Mouse (Mus musculus) monocyte, adult 2 months (primary cell): Measurements from ENCODE around the gene Ucp3.
A peak's percentile ranks its signal among the peaks of the same experiment; 100 is the strongest.

Source experiments
- DNase-seq, 2 experiments: peaks; one replicate each; pipeline ENCODE4 v3.0.0; 2022; ENCODE audit warnings: low spot score in 2 of 2, low read depth in 1 of 2

Gene Ucp3

GRCm38 (mm10) chr7:100499465-100499864, 26.7 kb downstream of the Ucp3 start:
- DNase-seq: no peak

- no peak for DNase-seq
Observed at GRCm38 (mm10) chr7:100500276-100500977, 27.6 kb downstream of the Ucp3 start.

- DNase-seq: no peak
Observed at GRCm38 (mm10) chr7:100501027-100501843, 28.4 kb downstream of the Ucp3 start.

- DNase-seq: no peak
Observed at GRCm38 (mm10) chr7:100501844-100502373, 29.1 kb downstream of the Ucp3 start.

GRCm38 (mm10) chr7:100502374-100502922, 29.7 kb downstream of the Ucp3 start:
- DNase-seq: no peak

- DNase-seq: no peak
Observed at GRCm38 (mm10) chr7:100503076-100503475, 30.3 kb downstream of the Ucp3 start.

GRCm38 (mm10) chr7:100504740-100505487, 32.1 kb downstream of the Ucp3 start:
- no peak for DNase-seq

- no peak for DNase-seq
Observed at GRCm38 (mm10) chr7:100506494-100506893, 33.7 kb downstream of the Ucp3 start.

GRCm38 (mm10) chr7:100508670-100509069, 35.9 kb downstream of the Ucp3 start:
- DNase-seq: no peak

GRCm38 (mm10) chr7:100511602-100512001, 38.8 kb downstream of the Ucp3 start:
- DNase-seq: no peak

- DNase-seq: no peak
Observed at GRCm38 (mm10) chr7:100514573-100514972, 41.8 kb downstream of the Ucp3 start, which contains the start of gene Dnajb13. TSS of gene Dnajb13 (minus strand) at chr7:100514960.

GRCm38 (mm10) chr7:100520204-100520603, 47.4 kb downstream of the Ucp3 start:
- no peak for DNase-seq

- peak in 1 of 2 experiments; percentile 77 for DNase-seq
Observed at GRCm38 (mm10) chr7:100520663-100521285, 48.0 kb downstream of the Ucp3 start.

GRCm38 (mm10) chr7:100522222-100522621, 49.4 kb downstream of the Ucp3 start:
- no peak for DNase-seq

- no peak for DNase-seq
Observed at GRCm38 (mm10) chr7:100524669-100525068, 51.9 kb downstream of the Ucp3 start.

GRCm38 (mm10) chr7:100530766-100531165, 58.0 kb downstream of the Ucp3 start:
- DNase-seq: no peak

- no peak for DNase-seq
Observed at GRCm38 (mm10) chr7:100533503-100533902, 60.7 kb downstream of the Ucp3 start.

- DNase-seq: no peak
Observed at GRCm38 (mm10) chr7:100534216-100534615, 61.4 kb downstream of the Ucp3 start.

GRCm38 (mm10) chr7:100535831-100536230, 63.0 kb downstream of the Ucp3 start:
- DNase-seq: no peak
